Mouse (Mus musculus): ENCODE results near the gene Rpp40.

GRCm38 (mm10) chr13:35940934-35941333 lies 34.8 kb upstream of the Rpp40 start:
- TF ChIP-seq CTCF (IDR thresholded peaks at IDR 0.05; ENCODE audit: low read depth, low read length) (no peak), TAL1 (conservative IDR thresholded peaks at IDR 0.05; ENCODE audit: low read depth, low read length) (no peak)

Data from G1E (cell line).